Mouse (Mus musculus): ENCODE measurements around the gene Htr1f. TPM values are rescaled to one million over a fixed set of nuclear protein-coding genes. Genes with fewer than 3 reads are reported as not detected.

Gene Htr1f
- total and polyA plus RNA-seq, 2 experiments = not detected

- TF ChIP-seq POLR2A (IDR thresholded peaks at IDR 0.05; ENCODE audit: extremely low read depth, insufficient read depth, low read length) (no peak), CTCF (IDR thresholded peaks at IDR 0.05; ENCODE audit: low read depth, low read length) (no peak)
- 100% methylated on average over 1 of the region's 1 CpGs for WGBS
- no peak overlapping the region for H3K9ac ChIP-seq (ENCODE audit: low read depth, low read length)
- H3K4me1 ChIP-seq (ENCODE audit: control insufficient read depth, insufficient read depth, low read length) = no peaks in the 10 kb centered on the region
- no peaks in the 10 kb centered on the region for H3K36me3 ChIP-seq (ENCODE audit: control insufficient read depth, insufficient read depth, low read length)
- no peaks in the 10 kb centered on the region for H3K79me2 ChIP-seq (ENCODE audit: control insufficient read depth, insufficient read depth, low read length)
- DNase-seq (ENCODE audit: extremely low read depth, low read depth, low spot score) = no peak
- H3K27me3 ChIP-seq (ENCODE audit: control insufficient read depth, insufficient read depth, low read length) = no peaks in the 10 kb centered on the region
- H3K27ac ChIP-seq (replicated peaks; ENCODE audit: insufficient read depth, low read depth, low read length) = no peak overlapping the region
- H3K4me3 ChIP-seq (ENCODE audit: insufficient read depth, low read depth, low read length) = no peak overlapping the region
Measured at GRCm38 (mm10) chr16:65018710-65019109, 86.9 kb downstream of the Htr1f start.

DNA sequence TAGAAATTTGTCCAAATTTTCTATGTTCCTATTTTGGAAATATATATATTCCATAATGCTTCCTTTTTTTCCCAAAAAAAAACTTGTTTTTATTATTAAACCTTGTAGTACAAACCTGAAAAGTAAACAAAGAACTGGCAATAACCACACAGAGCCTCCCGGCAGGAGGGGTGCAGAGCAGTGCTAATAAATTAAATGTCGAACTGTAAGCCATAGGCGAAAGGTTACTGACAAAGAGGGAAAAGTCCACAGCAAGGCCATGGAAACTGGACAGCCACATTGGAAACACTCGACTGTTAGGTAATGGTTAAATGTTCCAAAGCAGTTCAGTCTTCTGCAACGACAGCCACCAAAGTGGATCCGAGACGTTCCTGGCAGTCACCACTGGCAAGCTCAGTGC, 87.5 kb downstream of the Htr1f start:
- H3K79me2 ChIP-seq (ENCODE audit: control insufficient read depth, insufficient read depth, low read length) = no peaks in the 10 kb centered on the region
- no peak for TF ChIP-seq CTCF (IDR thresholded peaks at IDR 0.05; ENCODE audit: low read depth, low read length)
- no peak for TF ChIP-seq POLR2A (IDR thresholded peaks at IDR 0.05; ENCODE audit: extremely low read depth, insufficient read depth, low read length)
- no peak overlapping the region for H3K9ac ChIP-seq (ENCODE audit: low read depth, low read length)
- DNase-seq (ENCODE audit: extremely low read depth, low read depth, low spot score) = no peak
- H3K27me3 ChIP-seq (ENCODE audit: control insufficient read depth, insufficient read depth, low read length) = no peaks in the 10 kb centered on the region
- H3K4me1 ChIP-seq (ENCODE audit: control insufficient read depth, insufficient read depth, low read length) = no peaks in the 10 kb centered on the region
- H3K4me3 ChIP-seq (ENCODE audit: insufficient read depth, low read depth, low read length) = no peak overlapping the region
- WGBS = 77% methylated on average over 7 of the region's 7 CpGs
- no peaks in the 10 kb centered on the region for H3K36me3 ChIP-seq (ENCODE audit: control insufficient read depth, insufficient read depth, low read length)
- H3K27ac ChIP-seq (replicated peaks; ENCODE audit: insufficient read depth, low read depth, low read length) = no peak overlapping the region

GRCm38 (mm10) chr16:65017566-65017965, 88.1 kb downstream of the Htr1f start:
- no peaks in the 10 kb centered on the region for H3K36me3 ChIP-seq (ENCODE audit: control insufficient read depth, insufficient read depth, low read length)
- 69% methylated on average over 1 of the region's 1 CpGs for WGBS
- no peak for TF ChIP-seq POLR2A (IDR thresholded peaks at IDR 0.05; ENCODE audit: extremely low read depth, insufficient read depth, low read length)
- no peak for TF ChIP-seq CTCF (IDR thresholded peaks at IDR 0.05; ENCODE audit: low read depth, low read length)
- no peak overlapping the region for H3K27ac ChIP-seq (replicated peaks; ENCODE audit: insufficient read depth, low read depth, low read length)
- H3K27me3 ChIP-seq (ENCODE audit: control insufficient read depth, insufficient read depth, low read length) = no peaks in the 10 kb centered on the region
- H3K4me3 ChIP-seq (ENCODE audit: insufficient read depth, low read depth, low read length) = no peak overlapping the region
- no peak overlapping the region for H3K9ac ChIP-seq (ENCODE audit: low read depth, low read length)
- no peaks in the 10 kb centered on the region for H3K4me1 ChIP-seq (ENCODE audit: control insufficient read depth, insufficient read depth, low read length)
- DNase-seq (ENCODE audit: extremely low read depth, low read depth, low spot score) = no peak
- H3K79me2 ChIP-seq (ENCODE audit: control insufficient read depth, insufficient read depth, low read length) = no peaks in the 10 kb centered on the region

DNA sequence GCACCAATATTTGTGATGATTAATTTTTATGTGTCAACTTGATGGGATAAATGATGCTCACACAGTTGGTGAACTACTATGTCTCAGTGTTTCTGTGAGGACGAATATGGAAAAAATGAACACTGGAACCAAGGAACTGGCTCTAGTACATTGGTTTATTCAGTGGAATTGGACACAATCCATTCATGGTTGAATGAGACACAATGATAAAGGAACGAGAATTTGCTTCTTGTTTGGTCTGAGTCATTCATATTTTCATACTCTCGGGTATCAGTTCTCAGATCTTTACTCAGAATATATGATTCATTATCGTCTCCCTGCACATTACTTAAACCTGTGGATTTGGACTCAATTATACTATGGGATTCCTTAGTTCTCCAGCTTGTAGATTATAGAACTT, 90.4 kb downstream of the Htr1f start:
- DNase-seq (ENCODE audit: extremely low read depth, low read depth, low spot score) = no peak
- TF ChIP-seq POLR2A (IDR thresholded peaks at IDR 0.05; ENCODE audit: extremely low read depth, insufficient read depth, low read length) (no peak), CTCF (IDR thresholded peaks at IDR 0.05; ENCODE audit: low read depth, low read length) (no peak)
- Histone ChIP-seq H3K4me1 (ENCODE audit: control insufficient read depth, insufficient read depth, low read length) (no peaks in the 10 kb centered on the region), H3K36me3 (ENCODE audit: control insufficient read depth, insufficient read depth, low read length) (no peaks in the 10 kb centered on the region), H3K79me2 (ENCODE audit: control insufficient read depth, insufficient read depth, low read length) (no peaks in the 10 kb centered on the region), H3K4me3 (ENCODE audit: insufficient read depth, low read depth, low read length) (no peak overlapping the region), H3K27ac (replicated peaks; ENCODE audit: insufficient read depth, low read depth, low read length) (no peak overlapping the region), H3K9ac (ENCODE audit: low read depth, low read length) (no peak overlapping the region), H3K27me3 (ENCODE audit: control insufficient read depth, insufficient read depth, low read length) (no peaks in the 10 kb centered on the region)
- 73% methylated on average over 4 of the region's 4 CpGs for WGBS

DNA sequence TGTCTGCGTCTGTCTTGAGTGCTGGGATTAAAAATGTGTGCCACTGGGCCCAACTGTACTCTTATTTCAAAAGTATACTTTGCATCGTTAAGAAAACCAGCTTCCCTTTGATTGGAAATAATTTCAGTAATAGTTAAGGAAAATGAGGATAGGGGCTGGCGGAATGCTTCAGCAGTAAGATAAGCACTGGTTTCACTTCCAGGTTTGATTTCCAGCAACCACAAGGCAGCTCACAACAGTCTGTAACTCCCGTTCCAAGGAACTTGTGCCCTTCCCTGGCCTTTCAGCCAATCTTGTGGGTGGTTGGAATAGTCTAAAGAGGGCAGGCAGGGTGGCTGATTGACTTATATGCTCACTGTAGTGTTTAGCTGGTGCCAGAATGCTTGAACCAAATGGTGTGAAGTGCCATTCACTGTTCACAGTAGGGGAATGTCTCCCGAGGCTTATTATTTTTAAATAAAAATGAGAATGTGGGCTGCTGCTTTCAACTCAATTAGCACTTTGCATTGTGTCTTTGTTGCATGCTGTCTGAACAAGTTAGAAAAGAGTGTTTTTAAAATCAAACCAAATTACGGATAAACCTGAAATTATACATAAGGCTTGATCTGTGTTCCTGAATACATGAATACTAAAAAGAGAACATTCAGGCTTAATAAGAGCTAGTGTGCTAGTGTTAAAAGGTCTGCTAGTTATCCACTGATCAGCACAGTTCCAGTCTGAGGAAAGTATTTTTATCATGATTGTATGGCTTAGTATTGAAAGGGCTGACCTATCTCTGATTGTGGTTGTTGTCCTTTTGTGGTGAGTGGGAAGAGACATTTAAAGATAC, 103.4 kb downstream of the Htr1f start:
- WGBS = 74% methylated on average over 6 of the region's 6 CpGs
- Histone ChIP-seq H3K36me3 (ENCODE audit: control insufficient read depth, insufficient read depth, low read length) (no peaks in the 10 kb centered on the region), H3K4me1 (ENCODE audit: control insufficient read depth, insufficient read depth, low read length) (no peaks in the 10 kb centered on the region), H3K27ac (replicated peaks; ENCODE audit: insufficient read depth, low read depth, low read length) (no peak overlapping the region), H3K27me3 (ENCODE audit: control insufficient read depth, insufficient read depth, low read length) (no peaks in the 10 kb centered on the region), H3K9ac (ENCODE audit: low read depth, low read length) (no peak overlapping the region), H3K79me2 (ENCODE audit: control insufficient read depth, insufficient read depth, low read length) (no peaks in the 10 kb centered on the region), H3K4me3 (ENCODE audit: insufficient read depth, low read depth, low read length) (no peak overlapping the region)
- no peak for DNase-seq (ENCODE audit: extremely low read depth, low read depth, low spot score)
- TF ChIP-seq CTCF (IDR thresholded peaks at IDR 0.05; ENCODE audit: low read depth, low read length) = no peak
- TF ChIP-seq POLR2A (IDR thresholded peaks at IDR 0.05; ENCODE audit: extremely low read depth, insufficient read depth, low read length) = no peak

DNA sequence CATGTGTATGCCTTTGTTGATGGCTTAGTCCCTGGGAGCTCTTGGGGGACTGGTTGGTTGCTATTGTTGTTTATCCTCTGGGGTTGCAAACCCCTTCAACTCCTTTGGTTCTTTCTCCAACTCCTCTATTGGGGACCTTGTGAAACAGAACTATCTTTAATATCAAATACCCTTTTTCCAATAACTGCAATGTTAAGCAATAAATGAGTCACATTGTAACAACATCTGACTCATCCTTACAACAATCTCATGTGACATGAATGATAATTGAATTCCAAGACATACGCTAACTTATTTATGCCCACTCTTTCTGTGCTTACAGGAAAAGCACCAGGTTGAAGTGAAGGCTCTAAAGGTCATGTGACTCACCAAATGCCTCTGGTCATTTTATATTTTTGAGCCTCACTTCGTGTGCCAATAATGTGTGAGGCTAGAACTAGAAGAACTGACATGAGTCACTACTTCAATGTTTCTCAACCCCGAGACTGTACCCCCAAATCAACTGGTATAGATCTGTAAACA, 116.3 kb downstream of the Htr1f start:
- no peak overlapping the region for H3K4me3 ChIP-seq (ENCODE audit: insufficient read depth, low read depth, low read length)
- H3K27ac ChIP-seq (replicated peaks; ENCODE audit: insufficient read depth, low read depth, low read length) = no peak overlapping the region
- WGBS = 53% methylated on average over 3 of the region's 3 CpGs
- no peaks in the 10 kb centered on the region for H3K36me3 ChIP-seq (ENCODE audit: control insufficient read depth, insufficient read depth, low read length)
- H3K9ac ChIP-seq (ENCODE audit: low read depth, low read length) = no peak overlapping the region
- DNase-seq (ENCODE audit: extremely low read depth, low read depth, low spot score) = no peak
- H3K4me1 ChIP-seq (ENCODE audit: control insufficient read depth, insufficient read depth, low read length) = no peaks in the 10 kb centered on the region
- no peaks in the 10 kb centered on the region for H3K27me3 ChIP-seq (ENCODE audit: control insufficient read depth, insufficient read depth, low read length)
- TF ChIP-seq POLR2A (IDR thresholded peaks at IDR 0.05; ENCODE audit: extremely low read depth, insufficient read depth, low read length) = no peak
- TF ChIP-seq CTCF (IDR thresholded peaks at IDR 0.05; ENCODE audit: low read depth, low read length) = no peak
- H3K79me2 ChIP-seq (ENCODE audit: control insufficient read depth, insufficient read depth, low read length) = no peaks in the 10 kb centered on the region
